Mouse (Mus musculus): ENCODE results near the gene Coasy. TPM values are rescaled to one million over a fixed set of nuclear protein-coding genes. Genes with fewer than 3 reads are reported as not detected.
"Not testable (repeated sequence)": the region's sequence is repeated elsewhere in the genome, so short reads cannot be mapped to it uniquely, and the experiment has no call there.

Coasy gene
- polyA plus RNA-seq, 1 experiment from 2014 or later, result 41.6 TPM

GRCm38 (mm10) chr11:101098231-101098630, 15.9 kb downstream of the Coasy start:
- no peak overlapping the region for H3K4me2 ChIP-seq (replicated peaks)
- no peak for ATAC-seq (ENCODE audit: low FRiP score, low read depth)
- no peak overlapping the region for H3K9ac ChIP-seq
- H3K36me3 ChIP-seq, result peaks cover 70% of the 10 kb centered on the region
- no peaks in the 10 kb centered on the region for H3K9me3 ChIP-seq
- H3K27me3 ChIP-seq, result no peaks in the 10 kb centered on the region
- peaks cover 20% of the 10 kb centered on the region for H3K4me1 ChIP-seq
- WGBS, result 87% methylated on average over 8 of the region's 8 CpGs
- H3K27ac ChIP-seq, result no peak overlapping the region
- no peak overlapping the region for H3K4me3 ChIP-seq

- Histone ChIP-seq H3K4me2 (replicated peaks) (no peak overlapping the region), H3K9me3 (no peaks in the 10 kb centered on the region), H3K9ac (no peak overlapping the region), H3K36me3 (peaks cover 76% of the 10 kb centered on the region), H3K4me1 (no peaks in the 10 kb centered on the region), H3K4me3 (no peak overlapping the region), H3K27me3 (no peaks in the 10 kb centered on the region), H3K27ac (peak overlapping the region; percentile 39; the same call in 1 of the 2 replicates)
- 82% methylated on average over 5 of the region's 5 CpGs for WGBS
- ATAC-seq (ENCODE audit: low FRiP score, low read depth), result no peak
These were observed 20.6 kb downstream of the Coasy start for GRCm38 (mm10) chr11:101103011-101103410.

DNA sequence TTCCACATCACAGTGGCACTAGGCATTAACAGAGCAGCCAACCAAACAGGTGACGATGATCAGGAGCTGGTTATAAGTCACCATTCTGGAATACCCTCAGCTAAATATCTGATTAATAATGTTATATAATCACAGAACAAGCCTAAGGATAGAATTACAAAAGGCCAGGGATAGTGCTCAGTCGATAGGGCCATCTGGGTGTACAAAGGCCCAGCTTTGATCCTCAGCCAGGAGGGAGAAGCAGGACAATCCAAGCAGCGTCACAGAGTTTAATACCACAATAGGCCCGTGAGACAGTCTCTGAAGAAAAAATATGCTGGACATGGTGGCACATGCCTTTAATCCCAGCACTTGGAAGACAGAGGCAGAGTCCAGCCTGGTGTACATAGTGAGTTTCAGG, 27.0 kb downstream of the Coasy start:
- Histone ChIP-seq H3K27me3 (no peaks in the 10 kb centered on the region), H3K36me3 (peaks cover 24% of the 10 kb centered on the region), H3K9me3 (no peaks in the 10 kb centered on the region), H3K27ac (no peak overlapping the region), H3K4me3 (no peak overlapping the region), H3K4me2 (replicated peaks) (no peak overlapping the region), H3K9ac (no peak overlapping the region), H3K4me1 (no peaks in the 10 kb centered on the region)
- 83% methylated on average over 4 of the region's 4 CpGs for WGBS
- ATAC-seq (ENCODE audit: low FRiP score, low read depth), result no peak

DNA sequence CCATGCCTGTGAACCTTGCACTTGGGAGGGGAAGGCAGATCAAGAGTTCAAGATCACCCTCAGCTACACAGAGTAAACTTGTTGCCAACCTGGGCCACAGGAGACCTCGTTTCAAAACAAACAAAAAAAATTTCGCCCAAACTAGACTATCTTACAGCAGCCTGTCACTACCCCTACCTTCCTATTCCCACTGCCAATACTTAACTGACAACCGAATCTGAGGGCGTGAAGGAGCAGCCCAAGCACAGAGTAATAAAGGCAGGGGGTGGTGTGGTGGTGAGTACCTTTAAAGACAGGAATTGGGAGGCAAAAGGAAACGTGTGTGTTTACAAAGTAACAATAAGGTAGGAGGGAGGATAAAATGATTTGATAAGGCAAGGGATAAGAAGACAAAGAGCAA, 28.3 kb downstream of the Coasy start:
- Histone ChIP-seq H3K4me1 (no peaks in the 10 kb centered on the region), H3K27ac (no peak overlapping the region), H3K27me3 (no peaks in the 10 kb centered on the region), H3K4me2 (replicated peaks) (no peak overlapping the region), H3K36me3 (peaks cover 15% of the 10 kb centered on the region), H3K9me3 (no peaks in the 10 kb centered on the region), H3K9ac (no peak overlapping the region), H3K4me3 (no peak overlapping the region)
- ATAC-seq (ENCODE audit: low FRiP score, low read depth), result no peak
- WGBS, result 55% methylated on average over 5 of the region's 5 CpGs

GRCm38 (mm10) chr11:101111178-101111577, 28.8 kb downstream of the Coasy start:
- no peak for ATAC-seq (ENCODE audit: low FRiP score, low read depth)
- no peaks in the 10 kb centered on the region for H3K27me3 ChIP-seq
- no peak overlapping the region for H3K27ac ChIP-seq
- H3K4me3 ChIP-seq, result no peak overlapping the region
- 84% methylated on average over 4 of the region's 4 CpGs for WGBS
- H3K4me2 ChIP-seq (replicated peaks), result no peak overlapping the region
- H3K36me3 ChIP-seq, result peaks cover 16% of the 10 kb centered on the region
- 0 out of 2 replicates have a peak, but pooled peaks cover 3% of the 10 kb centered on the region for H3K4me1 ChIP-seq
- H3K9me3 ChIP-seq, result no peaks in the 10 kb centered on the region
- H3K9ac ChIP-seq, result no peak overlapping the region

DNA sequence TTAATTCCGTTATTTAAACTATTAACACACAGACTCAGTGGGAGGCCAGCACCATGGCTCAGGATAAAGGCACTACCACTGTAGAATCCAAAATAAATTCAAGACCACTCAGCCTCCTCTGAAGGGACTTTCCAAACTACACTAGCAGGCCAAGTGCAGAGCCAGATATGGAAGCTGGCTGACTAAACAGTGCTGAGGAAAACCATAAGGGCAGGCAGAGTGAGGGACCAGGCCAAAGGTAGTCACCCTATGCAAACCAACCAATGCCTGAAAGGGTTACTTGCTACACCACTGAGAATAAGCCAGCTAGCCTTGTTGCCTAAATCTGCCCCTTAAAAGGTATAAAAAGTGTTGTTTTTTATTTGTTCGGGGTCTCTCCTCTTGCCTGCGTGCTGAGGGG, 29.8 kb downstream of the Coasy start:
- 0 out of 2 replicates have a peak, but pooled peaks cover 7% of the 10 kb centered on the region for H3K4me1 ChIP-seq
- no peak overlapping the region for H3K9ac ChIP-seq
- no peak for ATAC-seq (ENCODE audit: low FRiP score, low read depth)
- H3K27me3 ChIP-seq, result no peaks in the 10 kb centered on the region
- H3K4me2 ChIP-seq (replicated peaks), result no peak overlapping the region
- H3K27ac ChIP-seq, result no peak overlapping the region
- H3K9me3 ChIP-seq, result no peaks in the 10 kb centered on the region
- 78% methylated on average over 3 of the region's 3 CpGs for WGBS
- H3K4me3 ChIP-seq, result no peak overlapping the region
- H3K36me3 ChIP-seq, result peaks cover 23% of the 10 kb centered on the region

DNA sequence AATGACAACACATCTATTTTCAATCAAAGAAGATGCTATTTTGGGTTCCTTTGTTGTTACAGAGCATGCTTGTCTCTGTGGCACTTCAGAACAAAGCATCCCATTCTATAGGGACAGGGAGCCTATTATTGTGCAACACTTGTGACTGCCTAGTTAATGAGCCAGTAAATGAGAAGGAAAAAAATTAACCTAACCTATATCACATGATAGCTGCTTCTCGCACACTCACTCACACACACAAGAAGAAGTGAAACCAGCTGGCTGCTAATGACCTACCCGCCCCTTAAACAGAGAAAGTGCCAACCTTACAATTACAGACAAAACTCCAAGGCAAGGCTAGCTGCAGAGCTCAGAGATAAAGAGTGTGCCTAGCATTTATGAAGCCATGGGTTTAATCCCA, 33.2 kb downstream of the Coasy start:
- Histone ChIP-seq H3K9ac (no peak overlapping the region), H3K4me2 (replicated peaks) (no peak overlapping the region), H3K27me3 (no peaks in the 10 kb centered on the region), H3K27ac (no peak overlapping the region), H3K4me3 (no peak overlapping the region), H3K36me3 (peaks cover 18% of the 10 kb centered on the region), H3K9me3 (no peaks in the 10 kb centered on the region), H3K4me1 (peaks cover 25% of the 10 kb centered on the region)
- no peak for ATAC-seq (ENCODE audit: low FRiP score, low read depth)
- WGBS, result 76% methylated on average over 2 of the region's 2 CpGs

- peak overlapping the region; percentile 63 for H3K4me3 ChIP-seq
- peak overlapping the region; percentile 81 for H3K9ac ChIP-seq
- no peaks in the 10 kb centered on the region for H3K27me3 ChIP-seq
- H3K4me2 ChIP-seq (replicated peaks), result peak overlapping the region; percentile 95
- no peaks in the 10 kb centered on the region for H3K9me3 ChIP-seq
- 43% methylated on average over 4 of the region's 4 CpGs for WGBS
- no peak overlapping the region for H3K27ac ChIP-seq
- H3K36me3 ChIP-seq, result peaks cover 24% of the 10 kb centered on the region
- ATAC-seq (ENCODE audit: low FRiP score, low read depth), result no peak
- H3K4me1 ChIP-seq, result peaks cover 35% of the 10 kb centered on the region
These were observed 35.7 kb downstream of the Coasy start for GRCm38 (mm10) chr11:101118105-101118504.

DNA sequence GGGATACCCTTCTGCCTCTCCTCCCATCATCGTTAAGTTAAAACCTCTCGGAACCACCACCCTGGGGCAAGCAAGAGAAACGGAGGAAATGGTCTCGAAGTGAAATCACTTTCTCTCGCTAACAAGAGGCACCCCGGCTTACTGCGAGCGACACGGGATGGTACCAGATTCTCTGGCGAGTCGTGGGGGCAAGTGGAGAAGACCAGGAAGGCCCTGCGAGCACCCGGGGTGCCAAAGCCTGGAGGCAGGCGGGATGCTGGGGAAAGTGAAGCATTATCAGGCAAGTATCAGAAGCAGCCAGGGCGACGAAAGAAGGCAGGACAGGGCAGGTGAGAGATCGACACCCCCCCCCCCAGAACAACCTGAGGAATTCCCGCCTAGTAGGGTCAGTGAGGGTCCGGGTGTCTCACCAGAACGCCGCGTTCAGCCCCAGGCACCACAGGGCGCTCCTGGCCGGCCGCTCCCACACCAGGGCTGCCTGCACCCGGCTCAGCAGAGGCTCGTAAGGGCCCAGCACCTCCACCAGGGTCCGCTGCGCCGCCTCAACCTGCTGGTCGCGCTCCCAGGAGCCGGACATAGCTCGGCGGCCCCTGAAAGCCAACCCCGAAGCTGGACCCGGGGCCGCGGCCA, 36.9 kb downstream of the Coasy start:
- ATAC-seq (ENCODE audit: low FRiP score, low read depth), result peak; percentile 75
- H3K4me2 ChIP-seq (replicated peaks), result peak overlapping the region; percentile 95
- no peaks in the 10 kb centered on the region for H3K9me3 ChIP-seq
- H3K9ac ChIP-seq, result peak overlapping the region; percentile 81
- WGBS, result under 1% methylated on average over 38 of the region's 39 CpGs
- peak overlapping the region; percentile 67; the same call in 1 of the 2 replicates for H3K27ac ChIP-seq
- peaks cover 35% of the 10 kb centered on the region for H3K4me1 ChIP-seq
- H3K4me3 ChIP-seq, result peak overlapping the region; percentile 63
- H3K36me3 ChIP-seq, result peaks cover 31% of the 10 kb centered on the region
- H3K27me3 ChIP-seq, result no peaks in the 10 kb centered on the region

DNA sequence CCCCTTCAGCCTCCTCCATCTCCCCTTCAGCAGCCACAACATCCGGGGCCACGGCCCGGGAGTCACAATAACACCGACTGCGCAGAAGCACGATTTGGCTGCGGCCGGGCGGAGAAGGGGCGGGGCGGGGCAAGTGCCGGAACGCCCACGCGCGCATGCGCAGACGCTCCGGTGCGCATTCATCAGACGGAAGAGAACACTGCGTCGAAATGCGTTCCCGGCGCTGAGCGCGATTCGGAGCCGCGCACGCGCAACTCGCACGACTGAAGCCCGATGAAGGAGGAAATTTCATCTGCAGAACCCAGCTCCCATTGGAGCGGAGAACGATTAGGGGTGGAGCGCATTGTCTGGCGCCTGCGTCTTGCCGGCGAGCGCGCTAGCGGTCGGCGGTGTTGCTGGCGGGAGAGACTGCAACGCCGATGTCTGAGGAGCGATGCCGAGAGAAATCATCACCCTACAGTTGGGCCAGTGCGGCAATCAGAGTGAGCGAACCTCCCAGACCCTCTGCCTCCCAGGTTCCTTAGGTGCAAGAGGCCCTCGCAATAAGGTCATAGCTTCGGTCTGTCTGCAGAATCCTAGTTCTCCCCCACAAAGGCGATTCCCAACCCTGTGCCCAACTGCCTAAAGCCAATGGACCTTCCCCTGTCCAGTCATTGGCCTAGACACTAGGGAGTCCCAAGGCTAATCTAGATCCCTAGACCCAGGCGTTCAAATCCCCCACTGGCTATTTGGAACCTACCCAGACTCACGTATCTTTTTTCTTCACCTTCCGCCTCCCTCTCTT, 37.6 kb downstream of the Coasy start, which contains the start of the genes Retreg3 and Tubg1:
Gene Retreg3, minus strand, starts transcription at position 133 of the 784 bp plus-strand sequence.
Gene Tubg1, plus strand, starts transcription at position 178 of the 784 bp plus-strand sequence.
- no peaks in the 10 kb centered on the region for H3K27me3 ChIP-seq
- WGBS, result under 1% methylated on average over 61 of the region's 61 CpGs
- no peaks in the 10 kb centered on the region for H3K9me3 ChIP-seq
- peaks cover 36% of the 10 kb centered on the region for H3K36me3 ChIP-seq
- peak within 1 kb of the TSS; percentile 88 for H3K27ac ChIP-seq
- peak within 1 kb of the TSS; percentile 97 for H3K4me2 ChIP-seq (replicated peaks)
- H3K4me1 ChIP-seq, result peaks cover 35% of the 10 kb centered on the region
- peak; percentile 96 for ATAC-seq (ENCODE audit: low FRiP score, low read depth)
- peak within 1 kb of the TSS; percentile 89 for H3K9ac ChIP-seq
- peak within 1 kb of the TSS; percentile 63 for H3K4me3 ChIP-seq

DNA sequence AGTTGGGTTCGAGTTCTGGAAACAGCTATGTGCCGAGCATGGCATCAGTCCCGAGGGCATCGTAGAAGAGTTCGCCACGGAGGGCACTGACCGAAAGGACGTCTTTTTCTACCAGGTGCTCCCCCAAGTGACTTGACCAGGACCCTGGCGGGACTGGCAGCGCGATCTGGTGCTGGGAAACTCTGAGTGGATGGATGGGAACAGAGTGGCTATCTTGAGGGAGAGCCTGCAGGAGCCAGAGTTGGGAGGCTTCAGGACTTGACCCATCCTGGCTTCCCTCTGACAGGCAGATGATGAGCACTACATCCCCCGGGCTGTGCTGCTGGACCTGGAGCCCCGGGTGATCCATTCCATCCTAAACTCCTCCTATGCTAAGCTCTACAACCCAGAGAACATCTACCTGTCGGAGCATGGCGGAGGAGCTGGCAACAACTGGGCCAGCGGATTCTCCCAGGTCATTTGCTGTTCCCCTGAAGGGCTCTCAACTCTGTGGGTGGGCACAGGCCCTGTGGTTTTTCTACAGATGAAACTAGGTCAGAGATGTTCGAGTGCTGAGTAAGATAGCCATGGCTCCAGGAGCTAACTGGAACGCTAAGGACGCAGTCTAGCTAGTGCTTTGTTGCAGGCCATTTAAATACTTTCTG, 38.3 kb downstream of the Coasy start:
- no peak for ATAC-seq (ENCODE audit: low FRiP score, low read depth)
- 22% methylated on average over 19 of the region's 19 CpGs for WGBS
- H3K9ac ChIP-seq, result peak overlapping the region; percentile 89

DNA sequence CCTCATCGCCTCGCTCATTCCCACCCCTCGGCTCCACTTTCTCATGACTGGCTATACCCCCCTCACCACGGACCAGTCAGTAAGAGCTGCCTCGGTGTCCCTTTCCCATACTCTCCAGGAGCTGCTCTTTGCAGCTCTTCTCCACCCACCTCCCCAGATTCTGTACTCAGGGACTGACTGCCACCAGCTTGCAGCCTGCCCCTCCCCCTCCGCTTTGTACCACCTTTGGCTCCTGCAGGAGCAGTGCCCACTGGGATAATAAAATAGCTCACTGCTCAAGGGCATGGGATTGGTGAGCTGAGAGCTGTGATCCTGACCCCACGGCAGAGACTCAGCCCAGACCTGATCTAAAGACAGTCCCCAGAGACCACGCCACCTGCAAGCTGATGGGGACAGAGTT, 42.1 kb downstream of the Coasy start:
- ATAC-seq (ENCODE audit: low FRiP score, low read depth); H3K27ac ChIP-seq; H3K4me3 ChIP-seq; H3K9me3 ChIP-seq; H3K4me2 ChIP-seq (replicated peaks); H3K9ac ChIP-seq; H3K27me3 ChIP-seq: not testable (repeated sequence)
- Histone ChIP-seq H3K36me3 (peaks cover 50% of the 10 kb centered on the region), H3K4me1 (peaks cover 12% of the 10 kb centered on the region)
- 92% methylated on average over 8 of the region's 8 CpGs for WGBS

More for the DNA sequence above, 38.3 kb downstream of the Coasy start:
- peaks cover 35% of the 10 kb centered on the region for H3K4me1 ChIP-seq
- H3K4me2 ChIP-seq (replicated peaks), result peak overlapping the region; percentile 97
- no peaks in the 10 kb centered on the region for H3K27me3 ChIP-seq
- H3K4me3 ChIP-seq, result peak overlapping the region; percentile 63
- peak overlapping the region; percentile 88 for H3K27ac ChIP-seq
- peaks cover 41% of the 10 kb centered on the region for H3K36me3 ChIP-seq
- no peaks in the 10 kb centered on the region for H3K9me3 ChIP-seq

Data from limb, embryonic 13.5 days (tissue).